Mouse (Mus musculus) activated CD4-positive, CD25-positive, alpha-beta regulatory T cell, adult 4 months (primary cell): Measurements from ENCODE around the gene Baiap2. TPM values are rescaled to one million over a fixed set of nuclear protein-coding genes. Genes with fewer than 3 reads are reported as not detected.

Experiments
- ATAC-seq: one replicate; pipeline ENCODE4 v1.8.0; 2017
- polyA plus RNA-seq, 2 experiments: library from polyadenylated mRNA; unstranded; fragments of 100-300 nt; shearing (Covaris generic); gene quantifications; one replicate each; pipeline ENCODE4 v1.2.1; 2017

The Baiap2 gene
- polyA plus RNA-seq, 2 experiments from 2014 or later, result 6.9 to 12.0 TPM

DNA sequence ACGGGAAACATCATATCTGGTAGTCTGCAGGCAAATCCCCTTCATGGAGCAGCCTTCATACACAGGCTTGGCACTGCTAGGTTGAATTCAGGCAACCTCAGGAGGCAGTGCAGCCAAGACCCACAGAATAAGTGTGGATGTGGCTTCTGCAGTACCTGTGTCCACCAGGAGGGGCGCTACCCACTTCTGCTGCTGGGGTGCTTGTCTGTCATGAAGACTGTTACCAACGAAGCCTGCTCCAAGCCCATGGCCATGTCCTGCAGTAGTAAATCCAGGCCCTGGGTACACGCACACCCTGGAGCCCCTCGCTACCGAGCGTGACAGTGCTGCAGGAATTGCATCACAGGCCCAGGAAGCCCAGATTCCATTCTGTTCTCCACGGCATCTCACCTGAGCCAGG, 22.7 kb upstream of the Baiap2 start:
- peak; percentile 43 for ATAC-seq

DNA sequence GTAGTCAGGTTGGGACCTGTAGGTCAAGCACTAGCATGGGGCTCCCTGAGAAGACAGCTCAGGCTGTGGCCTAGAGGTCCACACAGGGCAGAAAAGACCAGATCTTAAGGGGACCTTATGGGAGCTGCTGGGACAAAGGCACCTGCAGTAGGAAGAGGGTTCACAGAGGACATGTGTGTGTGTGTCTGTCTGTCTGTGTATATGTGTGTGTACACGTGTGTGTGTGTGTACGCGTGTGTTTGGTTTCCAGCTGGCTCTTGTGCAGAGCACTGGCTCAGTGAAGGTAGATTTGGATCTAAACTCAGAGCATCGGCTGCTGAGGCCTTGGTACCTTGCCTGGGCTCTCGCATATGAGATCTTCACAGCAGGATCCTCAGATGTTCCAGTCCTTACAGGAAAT, 21.9 kb upstream of the Baiap2 start:
- no peak for ATAC-seq

DNA sequence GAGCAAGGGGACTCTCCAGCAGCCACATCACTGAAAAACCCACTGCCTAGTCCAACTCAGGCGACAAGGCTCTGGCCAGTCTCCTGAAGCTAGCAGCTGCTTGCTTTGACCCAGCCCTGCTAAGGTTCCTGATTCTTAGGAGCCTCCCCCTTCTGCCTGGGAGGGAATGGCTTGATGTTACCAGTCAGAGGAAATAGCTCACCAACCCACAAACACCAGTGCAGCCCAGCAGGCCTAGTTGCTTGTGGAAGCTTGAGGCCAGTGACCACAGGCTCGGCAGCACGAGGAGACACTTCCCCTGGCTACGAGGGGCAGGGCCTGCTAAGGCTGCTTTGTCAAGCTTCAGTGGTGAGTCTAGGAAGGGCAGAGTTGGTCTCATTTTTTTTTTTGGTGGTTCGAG, 17.4 kb upstream of the Baiap2 start:
- no peak for ATAC-seq

DNA sequence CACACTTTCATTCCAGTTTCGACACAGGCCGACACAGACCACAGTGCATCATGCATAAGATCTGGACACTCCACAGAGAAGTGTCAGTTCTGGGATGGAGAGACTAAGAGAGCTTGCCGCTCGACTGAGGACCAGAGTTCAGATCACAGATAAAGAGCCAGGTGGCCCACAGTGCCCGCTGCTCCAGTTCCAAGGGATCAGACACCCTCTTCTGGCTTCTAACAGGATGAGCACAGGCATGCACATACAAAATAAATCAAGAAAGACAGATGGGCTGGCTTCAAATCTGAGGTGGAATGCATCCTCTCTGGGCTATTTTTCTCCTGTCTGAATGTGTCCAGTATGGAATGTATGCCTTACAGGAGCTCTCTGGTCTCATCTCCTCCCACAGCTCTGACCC, 15.8 kb upstream of the Baiap2 start:
- no peak for ATAC-seq

DNA sequence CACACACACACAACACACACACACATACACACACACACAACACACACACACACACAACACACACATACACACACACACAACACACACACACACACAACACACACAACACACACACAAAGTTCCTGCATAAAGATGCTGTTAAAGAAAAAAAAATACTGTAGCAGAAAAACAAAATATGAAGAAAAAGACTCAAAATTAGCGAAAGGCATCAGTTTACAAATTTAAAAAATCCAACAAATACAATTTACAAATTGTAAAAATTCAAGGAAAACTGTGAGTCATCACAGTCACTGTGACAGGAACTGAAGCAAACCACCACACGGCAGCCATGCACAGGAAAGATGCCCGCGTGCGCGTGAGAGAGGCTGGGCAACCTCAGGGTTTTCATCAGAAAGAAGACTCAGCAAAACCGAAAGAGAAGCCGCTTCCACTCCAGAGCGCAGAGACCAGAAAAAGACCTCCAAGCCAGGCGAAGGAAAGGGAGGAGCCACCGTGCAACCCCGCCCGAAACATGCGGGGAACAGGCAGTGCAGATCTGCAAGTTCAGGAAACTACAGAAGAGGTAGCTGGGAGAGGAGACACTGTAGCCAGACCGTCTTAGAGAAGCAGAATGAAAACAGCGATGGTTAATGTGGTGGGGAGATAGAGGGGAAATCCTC, 14.4 kb upstream of the Baiap2 start:
- peak; percentile 84 for ATAC-seq

DNA sequence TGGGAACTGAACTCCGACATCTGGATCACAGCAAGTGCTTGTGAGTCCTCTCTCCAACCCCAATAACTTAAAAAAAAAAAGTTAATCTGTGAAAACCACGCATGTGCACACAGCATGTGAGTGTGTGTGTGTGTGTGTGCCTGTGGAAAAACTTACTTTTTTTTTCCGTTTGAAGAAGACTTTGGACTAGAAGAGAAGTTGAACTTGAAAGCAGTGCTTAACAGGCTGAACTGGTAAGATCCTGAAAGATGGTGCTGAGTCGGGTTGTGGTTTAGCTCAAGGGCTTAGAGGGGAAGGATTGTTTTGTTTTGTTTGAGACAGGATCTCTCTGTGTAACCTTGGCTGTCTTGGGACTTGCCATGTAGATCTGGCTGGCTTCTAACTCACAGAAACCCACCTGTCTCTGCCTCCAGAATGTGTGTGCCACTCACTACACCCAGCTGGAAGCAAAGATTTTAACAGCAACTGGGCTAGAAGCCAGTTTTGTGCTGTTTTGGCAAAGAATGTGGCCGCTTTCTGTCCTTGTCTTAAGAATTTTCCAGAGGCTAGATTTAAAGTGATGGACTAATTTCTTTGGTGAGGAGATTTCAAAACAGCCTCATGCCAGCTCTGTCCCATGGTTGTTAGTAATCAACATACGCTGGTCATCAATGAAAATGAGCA, 12.8 kb upstream of the Baiap2 start:
- ATAC-seq, result no peak

DNA sequence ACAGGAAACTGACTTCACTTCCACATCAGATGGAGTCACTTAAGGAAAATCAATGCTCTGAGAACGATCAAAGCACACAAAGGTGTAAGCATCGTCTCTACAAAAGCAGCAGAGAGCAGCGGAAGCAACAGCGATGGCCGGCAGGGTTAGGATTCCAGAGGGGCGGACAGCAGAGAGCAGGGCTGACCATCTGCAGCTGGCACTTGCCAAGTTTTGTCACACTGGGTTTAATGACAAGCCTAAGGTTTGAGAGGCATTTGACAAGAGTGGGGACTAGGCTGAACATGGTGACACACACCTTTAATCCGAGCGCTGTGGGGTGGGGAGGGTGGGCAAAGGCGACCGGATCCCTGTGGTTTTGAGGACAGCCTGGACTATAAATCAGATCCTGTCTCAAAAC, 10.8 kb upstream of the Baiap2 start:
- ATAC-seq, result no peak

DNA sequence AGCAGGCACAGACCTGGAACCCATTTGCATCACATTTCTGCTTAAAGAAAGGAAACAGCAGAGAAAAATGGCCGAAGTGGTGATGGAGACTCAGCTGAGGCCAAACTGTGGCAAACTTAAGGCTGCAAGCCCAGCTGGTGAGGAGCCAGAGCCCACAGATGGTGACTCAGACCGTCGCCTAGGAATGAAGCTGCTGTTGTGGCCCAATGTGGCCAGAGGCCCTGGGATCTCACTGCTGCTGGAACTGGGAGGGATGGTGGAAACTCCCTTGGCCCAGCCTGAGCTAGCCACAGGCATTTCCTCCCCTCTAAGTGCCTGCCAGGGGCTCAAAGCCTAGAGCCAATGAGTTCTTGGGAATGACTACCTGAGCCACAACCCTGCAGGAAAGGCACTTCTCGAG, 9.4 kb upstream of the Baiap2 start:
- no peak for ATAC-seq

DNA sequence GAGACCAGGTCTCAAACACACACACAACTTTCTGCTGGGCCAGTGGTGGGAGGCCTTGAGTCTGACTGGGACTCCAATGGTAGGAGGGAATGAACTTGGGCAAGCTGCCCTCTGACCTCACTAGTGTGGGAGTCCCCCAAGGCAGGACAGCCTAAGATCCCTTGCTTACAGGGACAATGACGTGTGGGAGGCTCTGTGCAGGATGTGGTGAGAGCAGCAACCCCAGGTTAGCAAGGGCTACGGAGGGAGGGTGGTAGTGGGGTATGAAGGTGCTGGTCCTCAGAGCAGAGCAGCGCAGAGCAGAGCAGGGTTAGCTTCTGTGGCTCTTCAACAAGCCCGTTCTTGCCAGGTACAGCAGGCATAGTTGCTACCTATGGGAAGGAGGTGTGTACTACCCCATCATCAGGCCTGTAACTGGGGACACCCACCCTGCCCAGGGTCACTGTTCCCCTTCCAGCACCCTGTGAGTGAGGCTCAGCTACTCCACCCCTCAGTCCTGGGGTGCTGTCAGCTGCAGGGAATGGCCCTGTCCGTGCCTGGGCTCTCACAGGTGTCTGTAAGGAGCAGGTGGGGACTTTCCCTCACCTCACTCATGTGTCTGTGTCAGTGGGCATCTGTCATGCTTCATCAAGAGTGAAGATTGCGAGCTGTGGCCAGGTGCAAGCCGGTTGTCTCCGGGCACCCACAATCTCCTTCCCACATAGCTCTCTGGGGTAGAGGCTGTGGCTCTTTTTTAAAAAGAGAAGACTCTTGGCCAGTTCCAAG, 8.6 kb upstream of the Baiap2 start:
- peak; percentile 93 for ATAC-seq

DNA sequence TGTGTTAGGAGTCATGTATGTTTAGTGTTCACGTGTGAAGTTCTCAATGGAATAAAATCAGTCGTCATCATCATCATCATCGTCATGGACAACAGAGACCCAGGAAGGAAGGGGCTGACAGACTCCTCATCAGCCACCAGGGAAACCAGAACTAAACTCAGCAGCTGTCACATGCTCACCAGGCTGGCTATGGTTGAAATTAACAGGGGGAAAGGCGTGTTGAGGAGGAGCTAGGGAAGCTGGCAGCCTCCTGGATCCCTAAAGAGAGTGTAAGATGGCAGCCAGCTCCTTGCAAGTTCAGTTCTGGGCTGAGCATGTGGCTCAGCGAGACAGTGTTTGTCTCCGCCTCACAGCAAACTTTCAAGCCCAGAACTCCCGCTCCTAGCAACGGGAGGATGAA, 7.8 kb upstream of the Baiap2 start:
- no peak for ATAC-seq

DNA sequence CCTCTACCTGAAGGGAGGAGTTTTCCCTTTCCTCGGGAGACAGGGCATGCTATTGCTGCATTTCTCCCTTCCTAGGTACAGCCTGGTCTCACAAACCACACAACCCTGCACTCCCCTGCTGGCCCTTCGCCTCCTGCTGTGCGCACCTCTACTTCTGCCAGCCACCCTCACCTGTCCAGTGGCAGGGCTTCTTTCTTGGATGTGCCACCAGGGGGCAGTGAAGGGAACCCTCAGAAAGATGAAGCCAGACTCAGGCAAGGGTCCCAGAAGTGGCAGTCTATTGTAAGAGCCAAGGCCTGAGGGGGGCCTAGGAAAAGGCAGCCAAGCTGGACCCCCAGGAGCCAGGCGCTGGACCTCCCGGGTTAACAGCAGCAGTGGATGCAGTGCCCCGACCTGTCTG, 7.1 kb upstream of the Baiap2 start:
- ATAC-seq, result no peak

DNA sequence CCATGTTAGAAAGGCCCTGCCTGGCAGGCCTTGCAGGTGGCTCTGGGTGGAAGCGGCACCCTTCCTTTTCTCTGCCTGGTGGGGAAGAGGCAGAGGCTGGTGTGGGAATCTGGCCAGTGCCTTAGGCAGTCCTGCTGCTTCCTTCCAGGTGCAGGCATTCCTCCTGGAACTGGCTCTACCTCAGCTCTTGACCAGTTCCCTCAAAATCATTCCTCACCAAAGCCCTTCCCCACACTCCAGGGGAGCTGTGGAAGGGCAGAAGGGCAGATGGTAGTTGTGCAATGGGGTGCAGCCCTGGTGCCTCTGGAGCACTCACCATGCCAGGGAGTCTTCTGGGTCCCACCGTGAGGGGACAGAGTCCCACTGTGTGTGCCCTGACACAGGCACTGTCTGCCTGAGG, 6.1 kb upstream of the Baiap2 start:
- ATAC-seq, result no peak

DNA sequence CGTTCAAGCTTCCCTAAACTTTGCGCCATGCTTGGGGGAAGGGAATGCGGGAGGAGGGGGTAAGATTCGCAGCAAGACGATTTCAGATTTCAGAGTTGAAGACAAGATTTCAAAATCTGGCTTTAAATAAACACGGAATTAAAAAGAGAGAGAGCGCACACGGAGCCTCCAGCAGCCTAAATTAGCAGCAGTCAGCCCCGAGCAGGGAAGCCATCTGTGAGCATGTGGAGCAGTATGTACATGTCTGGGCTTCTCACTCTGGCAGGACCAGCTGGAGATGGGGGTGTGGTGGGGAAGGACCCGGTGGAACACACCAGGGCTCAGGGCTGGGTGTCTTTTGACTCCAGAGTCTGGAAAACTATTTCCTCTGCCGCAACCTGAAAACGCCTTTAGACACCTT, 5.3 kb upstream of the Baiap2 start:
- no peak for ATAC-seq

DNA sequence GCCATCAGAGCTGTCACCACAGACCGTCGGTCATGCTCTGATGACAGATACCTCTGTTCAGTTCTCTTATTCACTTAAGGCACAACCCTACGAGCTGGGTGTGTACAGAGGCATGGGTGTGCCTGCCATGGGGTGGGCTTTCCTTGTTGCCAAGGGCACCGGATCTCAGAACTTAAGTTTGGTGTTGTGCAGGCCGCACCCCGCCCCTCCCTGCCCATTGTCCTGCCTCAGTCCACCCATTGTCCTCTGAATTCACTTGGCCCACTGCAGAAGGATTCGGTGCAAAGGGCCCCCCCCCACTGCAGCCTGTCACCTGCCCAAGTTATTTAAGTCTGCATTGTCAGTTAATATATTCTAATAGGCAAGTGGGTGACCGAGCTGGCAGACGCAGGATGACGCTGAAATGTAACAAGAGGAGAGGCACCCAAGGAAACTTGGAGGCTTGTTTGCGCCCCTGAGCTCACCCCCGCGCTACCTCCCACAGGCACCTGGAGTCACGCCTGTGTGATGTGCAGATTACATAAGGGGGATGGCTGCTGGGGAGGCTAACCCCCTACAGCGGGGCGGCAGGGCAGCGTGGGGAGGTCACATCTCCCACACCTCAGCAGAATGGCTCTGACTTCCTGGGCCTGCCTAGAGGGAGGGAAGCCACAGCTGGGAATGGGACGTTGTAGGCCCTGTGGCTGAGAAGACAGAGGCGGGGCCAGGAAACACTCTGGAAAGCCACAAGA, 4.6 kb upstream of the Baiap2 start:
- ATAC-seq, result no peak

DNA sequence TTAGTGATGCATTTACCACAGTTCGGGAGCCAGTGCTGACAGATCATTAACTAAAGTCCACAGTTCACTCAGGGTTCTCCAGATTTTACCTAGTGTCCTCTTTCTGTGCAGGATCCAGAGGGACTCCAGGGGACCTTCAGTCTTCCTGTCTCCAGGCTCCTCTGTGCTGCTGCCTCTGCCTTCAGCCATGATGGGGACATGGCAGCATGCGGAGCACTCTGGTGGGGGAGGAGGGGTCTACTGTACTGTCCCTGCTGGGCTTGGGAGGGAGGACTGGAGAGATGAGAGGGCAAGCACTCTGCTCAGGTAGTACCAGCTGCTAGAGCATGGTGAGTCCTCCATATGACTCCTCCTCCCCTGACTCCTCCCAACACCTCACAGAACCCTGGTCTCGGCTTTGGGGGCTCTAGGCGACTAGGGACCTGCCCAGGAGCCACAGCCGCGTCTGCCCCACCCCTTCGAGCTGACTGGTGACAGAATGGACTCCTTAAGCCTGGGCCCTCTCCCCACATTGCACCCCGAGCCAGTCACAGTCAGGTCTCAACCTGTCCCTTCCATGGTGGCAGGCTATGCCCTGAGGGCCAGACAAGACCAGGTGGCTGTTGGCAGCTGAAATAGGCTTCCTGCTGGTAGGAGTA, 3.4 kb upstream of the Baiap2 start:
- ATAC-seq, result no peak

DNA sequence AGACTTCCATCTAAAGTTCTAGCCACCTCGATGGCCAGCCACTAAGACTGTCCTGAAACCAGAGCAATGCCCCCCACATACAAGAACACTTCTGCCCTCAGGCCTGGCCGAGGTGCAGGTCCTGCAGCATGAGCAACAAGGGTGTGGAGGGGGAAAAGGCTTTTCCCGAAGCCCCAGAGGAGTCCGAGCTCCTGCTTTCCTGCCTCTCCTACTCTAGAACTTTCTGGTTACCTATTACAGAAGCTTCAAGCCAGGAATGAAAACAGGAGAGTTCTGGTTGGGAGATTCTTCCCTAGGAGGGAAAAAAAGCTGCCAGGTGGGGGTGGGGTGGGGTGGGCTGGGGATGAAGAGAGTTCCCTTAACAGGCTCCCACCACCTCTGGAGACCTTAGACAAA, 2.9 kb upstream of the Baiap2 start:
- ATAC-seq, result no peak

DNA sequence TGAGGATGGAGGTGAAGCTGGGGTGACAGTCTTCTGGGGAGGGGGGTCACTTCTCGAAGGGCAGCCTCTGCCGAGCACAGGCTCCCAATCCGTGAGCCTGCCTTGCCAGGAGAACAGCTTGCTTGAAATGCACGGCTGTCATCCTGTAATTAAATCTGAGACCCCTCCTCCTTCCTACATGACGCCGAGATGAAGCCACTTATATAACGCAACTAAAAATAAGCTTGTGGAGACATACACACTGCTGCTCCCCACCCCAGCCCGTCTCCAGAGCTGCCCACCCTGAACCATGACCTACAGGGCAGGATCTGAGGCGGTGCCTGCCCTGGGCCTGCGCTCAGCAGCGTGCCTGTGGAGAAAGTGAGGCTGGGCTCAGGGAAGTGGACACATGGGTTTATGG, 2.4 kb upstream of the Baiap2 start:
- ATAC-seq, result no peak

DNA sequence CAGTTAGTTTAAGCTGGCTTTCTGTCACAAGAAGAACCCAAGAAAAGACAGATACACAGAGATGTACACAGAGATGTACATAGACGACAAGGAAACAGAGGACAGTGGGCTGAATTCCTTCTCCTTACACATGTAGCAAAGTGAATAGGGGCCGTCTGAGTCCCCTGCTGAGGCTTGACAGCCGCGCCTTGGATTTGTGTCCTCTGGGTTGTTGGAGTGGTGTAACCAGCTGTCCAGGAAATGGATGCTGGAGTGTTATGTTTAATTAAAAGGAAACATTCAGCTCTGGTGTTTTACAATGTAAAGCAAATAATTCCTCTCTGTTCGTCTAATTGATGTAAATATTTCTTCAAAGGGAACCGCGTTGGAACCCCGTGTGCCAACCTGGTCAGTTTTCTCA, 769 bp upstream of the Baiap2 start:
- ATAC-seq, result no peak

DNA sequence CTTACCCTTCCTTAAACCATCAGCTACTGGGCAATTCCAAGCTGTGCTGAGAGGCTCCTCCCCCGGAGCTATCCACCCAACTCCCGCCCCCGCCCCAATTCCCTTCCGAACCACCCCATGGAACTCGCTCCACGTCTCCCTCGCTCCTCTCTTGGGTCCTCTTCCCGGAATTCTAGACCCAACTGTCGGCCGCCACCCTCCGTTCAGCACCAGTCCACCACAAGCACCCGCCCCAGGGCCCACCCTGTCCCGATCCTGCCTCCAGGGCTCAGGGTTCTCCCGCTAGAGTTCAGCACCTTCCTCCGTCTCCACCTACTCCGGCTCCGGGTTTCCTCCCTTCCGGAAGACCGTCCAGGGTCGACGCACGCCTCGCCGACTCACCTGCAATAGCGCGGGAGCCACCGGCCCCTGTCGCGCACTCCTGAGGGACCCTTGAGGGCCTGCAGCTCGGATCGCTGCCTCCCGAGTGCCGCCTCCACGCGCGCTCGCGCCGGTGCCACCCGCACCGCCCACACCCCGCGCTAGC, 299 bp upstream of the Baiap2 start:
- ATAC-seq, result no peak

DNA sequence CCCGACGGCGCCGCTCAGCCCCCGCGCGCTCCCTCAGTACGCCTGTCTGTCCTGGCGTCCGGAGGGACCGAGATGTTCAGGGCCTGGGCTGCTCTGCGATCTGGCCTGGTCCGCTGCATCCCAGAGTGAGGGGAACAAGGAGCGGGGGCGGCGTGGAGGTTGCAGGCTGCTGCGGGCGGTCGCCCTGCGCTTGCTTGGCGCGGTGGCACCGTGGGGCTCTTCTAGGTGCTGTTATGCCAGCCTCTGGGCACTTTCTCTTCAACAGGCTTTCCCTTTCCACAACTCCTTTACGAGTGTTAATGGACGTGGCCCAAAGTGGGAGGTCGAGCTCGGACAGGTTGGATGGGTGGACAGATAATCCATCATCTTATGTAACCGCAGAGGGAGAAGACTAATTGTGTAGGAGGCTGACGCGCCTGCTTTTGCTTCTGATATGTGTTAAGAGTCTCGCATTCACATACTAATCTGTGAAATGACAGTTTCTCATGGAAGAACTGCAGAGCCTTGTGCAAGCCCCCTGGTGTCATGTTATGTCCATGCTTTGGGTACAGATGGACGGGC, 945 bp downstream of the Baiap2 start:
- ATAC-seq, result no peak

DNA sequence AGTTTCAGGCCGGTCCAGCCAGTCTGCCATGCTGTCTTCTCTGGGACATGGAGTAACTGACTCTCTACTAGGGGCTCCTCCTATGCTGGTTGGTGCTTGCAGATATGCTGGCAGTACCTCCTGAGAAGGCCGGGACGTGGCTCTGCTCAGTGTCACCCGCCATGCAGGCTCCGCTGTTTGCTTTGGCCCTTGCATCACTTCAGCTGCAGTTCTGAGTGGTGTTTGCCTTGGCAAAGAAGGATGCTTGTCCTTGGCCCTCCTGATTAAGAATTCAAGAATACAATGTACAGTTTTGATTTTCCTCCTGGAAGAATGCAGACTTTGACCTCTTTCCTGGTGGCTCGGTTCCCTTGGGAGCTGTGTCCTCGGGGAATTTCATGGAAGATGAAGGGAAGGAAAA, 2.8 kb downstream of the Baiap2 start:
- ATAC-seq, result no peak

DNA sequence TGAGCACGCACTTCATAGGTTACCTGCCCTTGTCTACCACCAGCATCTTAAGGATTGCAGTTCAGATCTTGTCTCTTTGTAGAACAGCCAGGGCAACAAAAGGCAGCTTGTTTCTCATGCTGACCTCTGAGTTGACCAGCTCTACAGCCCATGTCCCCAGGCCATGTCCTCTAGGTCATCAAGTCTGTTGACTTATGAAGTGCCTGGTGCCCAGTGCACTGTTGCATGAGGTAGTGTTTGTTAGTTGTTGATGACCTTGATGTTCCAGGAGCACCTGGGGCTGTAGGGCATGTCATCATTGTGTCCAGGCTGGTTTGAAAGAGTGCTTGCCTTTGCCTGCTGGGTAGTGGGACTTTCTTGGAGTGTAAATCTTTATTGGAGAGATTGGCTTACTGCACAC, 4.9 kb downstream of the Baiap2 start:
- ATAC-seq, result no peak
